Mouse (Mus musculus) 3134 (cell line): ENCODE measurements around the gene Esx1.

ENCODE experiments used
- DNase-seq: peaks from one replicate; pipeline ENCODE4 v3.0.0-alpha.2; 2011; ENCODE audit warnings: low spot score; ENCODE audit not compliant: insufficient read length; ENCODE audit errors: extremely low read depth

The Esx1 gene

DNA sequence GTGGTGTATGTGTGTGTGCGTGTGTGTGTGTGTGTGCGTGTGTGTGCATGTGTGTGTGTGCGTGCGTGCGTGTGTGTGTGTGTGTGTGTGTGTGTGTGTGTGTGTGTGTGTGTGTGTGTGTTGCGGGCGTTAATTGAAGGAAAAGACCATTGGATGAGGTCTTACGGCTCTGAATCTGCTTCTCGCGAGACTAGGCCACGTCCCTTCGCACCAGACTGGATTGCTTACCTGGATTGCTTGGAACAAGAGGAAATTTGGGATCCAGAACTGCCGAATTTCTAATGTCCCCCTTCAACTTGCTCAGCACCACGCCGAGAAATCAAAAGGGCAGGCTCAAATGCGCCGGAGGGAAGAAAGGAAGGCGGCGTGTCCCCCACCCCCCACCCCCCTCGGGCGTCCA is at the start of gene Esx1:
Gene Esx1, minus strand, starts transcription at position 366 of the 400 bp plus-strand sequence.
- no peak for DNase-seq

DNA sequence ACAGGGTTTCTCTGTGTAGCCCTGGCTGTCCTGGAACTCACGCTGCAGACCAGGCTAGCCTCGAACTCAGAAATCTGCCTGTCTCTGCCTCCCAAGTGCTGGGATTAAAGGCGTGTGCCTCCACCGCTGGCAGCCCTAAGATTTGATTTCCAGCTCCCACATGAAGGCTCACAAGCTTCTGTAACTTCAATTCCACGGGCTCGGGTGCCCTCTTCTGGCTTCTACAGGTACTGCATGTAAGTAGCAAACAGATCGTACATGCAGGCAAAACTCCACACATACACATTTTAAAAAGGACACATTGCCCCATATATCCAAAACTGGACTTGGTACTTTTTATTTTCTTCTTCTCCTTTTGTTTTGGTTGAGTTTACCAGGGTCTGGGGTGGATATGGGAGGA is 48.1 kb upstream of the Esx1 start:
- peak; percentile 18 for DNase-seq

GRCm38 (mm10) chrX:137167658-137168057 is 45.8 kb upstream of the Esx1 start:
- DNase-seq = peak; percentile 36

DNA sequence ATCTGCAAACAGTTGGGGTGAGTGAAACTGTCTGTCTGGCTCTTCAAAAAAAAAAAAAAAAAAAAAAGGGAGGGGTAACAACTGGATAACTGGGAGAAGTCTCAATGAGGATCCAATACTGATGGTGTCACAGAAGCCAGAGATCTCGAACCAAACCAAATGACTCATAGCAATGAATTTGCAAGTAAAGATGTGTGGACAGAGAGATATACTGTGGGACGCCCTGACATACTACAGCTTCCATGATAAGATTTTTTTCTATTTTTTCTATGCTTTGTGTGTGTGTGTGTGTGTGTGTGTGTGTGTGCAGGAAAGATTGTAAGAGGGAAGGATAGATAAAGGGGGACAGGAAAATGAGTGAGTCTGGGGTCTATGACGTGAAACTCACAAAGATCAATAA is 43.7 kb upstream of the Esx1 start:
- DNase-seq = no peak

- no peak for DNase-seq
These were observed 40.8 kb upstream of the Esx1 start for GRCm38 (mm10) chrX:137162700-137163099.

GRCm38 (mm10) chrX:137160971-137161370 is 39.1 kb upstream of the Esx1 start:
- DNase-seq = peak; percentile 24

DNA sequence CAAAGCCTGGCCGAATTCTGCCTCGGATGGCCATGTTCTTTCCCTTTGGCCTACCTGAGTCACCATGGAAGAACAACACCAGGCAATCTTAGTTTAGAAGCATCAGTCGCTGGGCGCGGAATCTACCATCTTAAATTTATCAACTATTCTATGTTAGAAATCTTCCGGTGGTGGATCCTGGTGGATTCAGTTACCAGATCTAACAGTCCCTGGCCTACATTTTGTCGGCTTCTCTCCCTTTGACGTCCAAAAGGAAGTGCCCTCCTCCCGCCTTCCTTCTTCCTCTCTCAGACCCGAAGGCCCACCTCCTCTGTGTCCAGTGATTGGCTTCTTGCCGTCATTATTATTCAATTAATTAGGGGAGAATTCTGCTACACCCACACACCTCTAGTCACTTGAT is 27.2 kb upstream of the Esx1 start:
- no peak for DNase-seq

DNA sequence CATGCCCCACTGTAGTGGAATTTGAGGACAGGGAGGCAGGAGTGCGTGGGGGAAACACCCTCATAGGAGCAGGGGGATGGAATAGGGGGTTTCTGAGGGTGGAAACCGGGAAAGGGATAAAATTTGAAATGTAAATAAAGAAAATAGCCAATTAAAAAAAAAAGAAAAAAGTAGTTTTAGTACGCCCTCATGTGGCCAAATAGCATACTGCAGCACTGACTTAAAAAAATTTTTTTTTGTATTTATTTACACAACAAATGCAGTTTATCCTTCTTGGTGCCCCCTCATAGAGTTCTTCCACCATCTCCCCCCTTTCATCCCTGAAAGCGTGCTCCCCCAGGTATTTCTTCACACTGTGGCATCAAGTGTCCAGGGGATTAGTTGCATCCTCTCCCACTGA is 22.8 kb upstream of the Esx1 start:
- no peak for DNase-seq

GRCm38 (mm10) chrX:137143726-137144125 is 21.8 kb upstream of the Esx1 start:
- no peak for DNase-seq

GRCm38 (mm10) chrX:137142546-137142945 is 20.7 kb upstream of the Esx1 start:
- peak; percentile 27 for DNase-seq

- DNase-seq = peak; percentile 34
These were observed 19.8 kb upstream of the Esx1 start for GRCm38 (mm10) chrX:137141669-137142068.

- DNase-seq = no peak
These were observed 5.7 kb upstream of the Esx1 start for GRCm38 (mm10) chrX:137127542-137127941.

- no peak for DNase-seq
These were observed 2.0 kb downstream of the Esx1 start for GRCm38 (mm10) chrX:137119675-137120423.

DNA sequence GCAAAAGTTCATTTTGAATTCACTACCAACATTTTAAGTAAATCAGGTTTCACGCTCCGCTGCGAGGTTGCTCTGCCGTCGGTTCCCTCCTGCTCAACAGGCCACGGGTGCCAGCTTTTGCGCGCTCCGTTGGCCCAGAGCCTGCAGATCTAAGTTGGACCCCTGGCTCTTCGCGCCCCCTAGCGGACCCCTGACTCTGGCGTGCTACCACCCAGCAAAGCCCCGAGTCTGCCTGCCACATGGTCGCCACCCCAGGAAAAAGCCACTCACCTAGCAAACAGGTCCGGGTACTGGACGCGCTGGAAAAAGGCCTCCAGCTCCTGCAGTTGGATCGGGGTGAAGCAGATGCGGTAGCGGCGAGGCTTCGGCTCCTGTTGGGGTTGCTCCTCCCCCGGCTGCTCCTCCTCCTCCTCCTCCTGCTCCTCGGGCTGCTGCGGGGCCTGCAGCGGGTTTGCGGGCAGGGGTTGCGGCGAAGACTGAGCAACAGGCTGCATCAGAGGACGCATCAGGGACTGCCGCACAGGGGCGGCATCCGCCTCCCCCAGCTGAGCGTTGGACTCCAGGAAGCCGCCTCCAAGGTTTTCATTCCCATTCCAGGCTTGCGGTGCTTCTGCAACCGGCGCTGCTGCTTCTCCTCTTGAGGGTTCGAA is 3.7 kb downstream of the Esx1 start:
- no peak for DNase-seq

- DNase-seq = no peak
These were observed 15.4 kb downstream of the Esx1 start for GRCm38 (mm10) chrX:137106498-137106897.

- no peak for DNase-seq
These were observed 17.4 kb downstream of the Esx1 start for GRCm38 (mm10) chrX:137104531-137104930.
